Mouse (Mus musculus) intestine, embryonic 14.5 days (tissue): ENCODE measurements around the gene Akt1s1. TPM values are rescaled to one million over a fixed set of nuclear protein-coding genes. Genes with fewer than 3 reads are reported as not detected.

Source experiments
- ATAC-seq: fragments of 200-750 bp; cut with Nextera tagmentation; replicated peaks from 2 replicates; pipeline ENCODE4 v1.8.0; 2017; ENCODE audit warnings: low read depth, moderate number of reproducible peaks, moderate TSS enrichment, moderate library complexity; ENCODE audit not compliant: low FRiP score, low TSS enrichment
- DNase-seq: peaks from one replicate; pipeline ENCODE4 v3.0.0-alpha.2; 2018; ENCODE audit warnings: low spot score
- H3K27ac ChIP-seq: fragments of 300-500 bp; sonication (generic); 2 replicates; pipeline ENCODE4 v1.5.1; 2014; ENCODE audit warnings: low read depth, mild to moderate bottlenecking, control low read depth
- H3K27me3 ChIP-seq: fragments of 300-500 bp; sonication (generic); replicated peaks from 2 replicates; pipeline ENCODE4 v1.6.1; 2014; ENCODE audit warnings: low read length, control low read depth; ENCODE audit not compliant: control insufficient read depth, insufficient read depth
- H3K36me3 ChIP-seq: fragments of 300-500 bp; sonication (generic); 2 replicates; pipeline ENCODE4 v1.6.1; 2014; ENCODE audit warnings: low read length, control low read depth; ENCODE audit not compliant: control insufficient read depth, insufficient read depth
- H3K4me1 ChIP-seq: fragments of 300-500 bp; sonication (generic); replicated peaks from 2 replicates; pipeline ENCODE4 v1.6.1; 2014; ENCODE audit warnings: low read length, control low read depth, mixed read lengths; ENCODE audit not compliant: control insufficient read depth, insufficient read depth
- H3K4me2 ChIP-seq: fragments of 300-500 bp; sonication (generic); 2 replicates; pipeline ENCODE4 v1.6.1; 2014; ENCODE audit warnings: low read length
- H3K4me3 ChIP-seq: fragments of 300-500 bp; sonication (generic); 2 replicates; pipeline ENCODE4 v1.5.1; 2014; ENCODE audit warnings: low read depth, low read length, control low read depth, mixed read lengths
- H3K9ac ChIP-seq: fragments of 300-500 bp; sonication (generic); 2 replicates; pipeline ENCODE4 v1.6.1; 2014; ENCODE audit warnings: mild to moderate bottlenecking, low read length
- H3K9me3 ChIP-seq: fragments of 300-500 bp; sonication (generic); 2 replicates; pipeline ENCODE4 v1.6.1; 2016; ENCODE audit warnings: low read length, control low read depth; ENCODE audit not compliant: control insufficient read depth
- WGBS: fragments of 180-500 bp; shearing (Covaris S2); extraction: QIAGEN DNeasy Blood & Tissue Kit; methylation state at CpG from one replicate; pipeline ENCODE4 v1.1.7; 2014; 5-methylcytosine and 5-hydroxymethylcytosine counted together
- polyA plus RNA-seq: library from polyadenylated mRNA; unstranded; fragments of >200 nt; fragmentation: Nextera tagmentation; extraction: Ambion mirVana; gene quantifications from 2 replicates; pipeline ENCODE4 v1.2.1, GENCODE M21; 2014

Gene Akt1s1
- polyA plus RNA-seq = 63.7 and 68.0 TPM in 2 replicates

GRCm38 (mm10) chr7:44848561-44849415 is at the start of gene Akt1s1, which contains the start of gene Tbc1d17:
TSS of gene Akt1s1 (plus strand) at chr7:44848991.
TSS of gene Tbc1d17 (minus strand) at chr7:44849079.
- Histone ChIP-seq H3K4me2 (peak within 1 kb of the TSS; percentile 80), H3K9me3 (no peaks in the 10 kb centered on the region), H3K27ac (peak within 1 kb of the TSS; percentile 99), H3K36me3 (peaks cover 46% of the 10 kb centered on the region), H3K4me1 (peaks cover 29% of the 10 kb centered on the region), H3K9ac (peak within 1 kb of the TSS; percentile 71), H3K27me3 (no peaks in the 10 kb centered on the region), H3K4me3 (peak within 1 kb of the TSS; percentile 68)
- under 1% methylated on average over 54 of the region's 54 CpGs for WGBS
- DNase-seq (peak; percentile 99), ATAC-seq (peak; percentile 86)

- Histone ChIP-seq H3K27me3 (no peaks in the 10 kb centered on the region), H3K9ac (no peak overlapping the region), H3K27ac (no peak overlapping the region), H3K36me3 (peaks cover 11% of the 10 kb centered on the region; the same call in 1 of the 2 replicates), H3K4me2 (no peak overlapping the region), H3K4me1 (no peaks in the 10 kb centered on the region), H3K4me3 (no peak overlapping the region), H3K9me3 (no peaks in the 10 kb centered on the region)
- WGBS = 87% methylated on average over 2 of the region's 2 CpGs
- DNase-seq (peak; percentile 2), ATAC-seq (no peak)
Measured at GRCm38 (mm10) chr7:44808927-44809326, 39.9 kb upstream of the Akt1s1 start.

GRCm38 (mm10) chr7:44809466-44809865 is 39.3 kb upstream of the Akt1s1 start:
- DNase-seq = peak; percentile 46

GRCm38 (mm10) chr7:44810365-44810764 is 38.4 kb upstream of the Akt1s1 start:
- no peak for ATAC-seq
- Histone ChIP-seq H3K27ac (no peak overlapping the region), H3K36me3 (peaks cover 14% of the 10 kb centered on the region; the same call in 1 of the 2 replicates), H3K27me3 (no peaks in the 10 kb centered on the region), H3K4me1 (peaks cover 3% of the 10 kb centered on the region; the same call in 1 of the 2 replicates), H3K9me3 (no peaks in the 10 kb centered on the region), H3K4me3 (no peak overlapping the region), H3K9ac (no peak overlapping the region), H3K4me2 (no peak overlapping the region)
- WGBS = 82% methylated on average over 4 of the region's 4 CpGs
- peak; percentile 10 for DNase-seq

More at GRCm38 (mm10) chr7:44809466-44809865, 39.3 kb upstream of the Akt1s1 start:
- peaks cover 14% of the 10 kb centered on the region; the same call in 1 of the 2 replicates for H3K36me3 ChIP-seq
- H3K4me3 ChIP-seq = no peak overlapping the region
- no peaks in the 10 kb centered on the region for H3K27me3 ChIP-seq
- no peak overlapping the region for H3K9ac ChIP-seq
- 86% methylated on average over 3 of the region's 3 CpGs for WGBS
- H3K9me3 ChIP-seq = no peaks in the 10 kb centered on the region
- H3K27ac ChIP-seq = no peak overlapping the region
- H3K4me2 ChIP-seq = no peak overlapping the region
- no peaks in the 10 kb centered on the region for H3K4me1 ChIP-seq
- no peak for ATAC-seq

GRCm38 (mm10) chr7:44810819-44811557 is 37.8 kb upstream of the Akt1s1 start:
- WGBS = 85% methylated on average over 7 of the region's 7 CpGs
- Histone ChIP-seq H3K27ac (no peak overlapping the region), H3K27me3 (no peaks in the 10 kb centered on the region)

GRCm38 (mm10) chr7:44812651-44813325 is 36.0 kb upstream of the Akt1s1 start:
- Histone ChIP-seq H3K9me3 (no peaks in the 10 kb centered on the region), H3K4me1 (peaks cover 9% of the 10 kb centered on the region), H3K4me3 (no peak overlapping the region), H3K4me2 (no peak overlapping the region), H3K9ac (no peak overlapping the region), H3K27ac (no peak overlapping the region), H3K36me3 (peaks cover 14% of the 10 kb centered on the region; the same call in 1 of the 2 replicates), H3K27me3 (no peaks in the 10 kb centered on the region)
- WGBS = 93% methylated on average over 20 of the region's 20 CpGs
- ATAC-seq = no peak
- DNase-seq = peak; percentile 39

More at GRCm38 (mm10) chr7:44810819-44811557, 37.8 kb upstream of the Akt1s1 start:
- Histone ChIP-seq H3K4me2 (no peak overlapping the region), H3K36me3 (peaks cover 14% of the 10 kb centered on the region; the same call in 1 of the 2 replicates), H3K9me3 (no peaks in the 10 kb centered on the region), H3K4me3 (no peak overlapping the region), H3K4me1 (peaks cover 3% of the 10 kb centered on the region; the same call in 1 of the 2 replicates), H3K9ac (no peak overlapping the region)
- no peak for ATAC-seq
- peak; percentile 9 for DNase-seq

- Histone ChIP-seq H3K36me3 (peaks cover 14% of the 10 kb centered on the region; the same call in 1 of the 2 replicates), H3K27ac (no peak overlapping the region), H3K27me3 (no peaks in the 10 kb centered on the region), H3K4me3 (no peak overlapping the region), H3K4me2 (no peak overlapping the region), H3K9me3 (no peaks in the 10 kb centered on the region), H3K4me1 (peaks cover 19% of the 10 kb centered on the region), H3K9ac (no peak overlapping the region)
- WGBS = 93% methylated on average over 3 of the region's 3 CpGs
- ATAC-seq = no peak
- peak; percentile 16 for DNase-seq
Measured at GRCm38 (mm10) chr7:44813985-44814384, 34.8 kb upstream of the Akt1s1 start.

- Histone ChIP-seq H3K4me3 (no peak overlapping the region), H3K9ac (no peak overlapping the region), H3K27ac (no peak overlapping the region), H3K4me1 (peaks cover 22% of the 10 kb centered on the region), H3K36me3 (peaks cover 14% of the 10 kb centered on the region; the same call in 1 of the 2 replicates), H3K9me3 (no peaks in the 10 kb centered on the region), H3K27me3 (no peaks in the 10 kb centered on the region), H3K4me2 (no peak overlapping the region)
- 85% methylated on average over 4 of the region's 4 CpGs for WGBS
- no peak for DNase-seq
- no peak for ATAC-seq
Measured at GRCm38 (mm10) chr7:44814423-44814822, 34.4 kb upstream of the Akt1s1 start.
